Mouse (Mus musculus) ES-E14 (cell line): ENCODE results near the gene Tubb3. TPM values are rescaled to one million over a fixed set of nuclear protein-coding genes. Genes with fewer than 3 reads are reported as not detected.
"Not testable (repeated sequence)": the region's sequence is repeated elsewhere in the genome, so short reads cannot be mapped to it uniquely, and the experiment has no call there.

ENCODE experiments used
- DNase-seq: peaks from one replicate; pipeline ENCODE4 v3.0.0-alpha.2; 2013; ENCODE audit warnings: low read depth, low spot score
- H3K27ac ChIP-seq: 2 replicates; pipeline ENCODE4 v1.5.1; 2012; ENCODE audit warnings: low read depth, mild to moderate bottlenecking, low read length, moderate library complexity, mixed read lengths; ENCODE audit not compliant: poor library complexity, insufficient read depth, severe bottlenecking
- H3K36me3 ChIP-seq: 2 replicates; pipeline ENCODE4 v1.6.1; 2012; ENCODE audit warnings: mild to moderate bottlenecking, low read length, moderate library complexity, mixed read lengths; ENCODE audit not compliant: control insufficient read depth, poor library complexity, insufficient read depth, severe bottlenecking
- H3K4me1 ChIP-seq, 2 experiments: fragments of 150-350 bp in 1 of 2; sonication (generic) in 1 of 2; 2 replicates each; pipeline ENCODE4 v1.6.1; 2012; ENCODE audit warnings: low read length in 2 of 2, mild to moderate bottlenecking in 1 of 2, mixed read lengths in 1 of 2; ENCODE audit not compliant: control insufficient read depth in 2 of 2, insufficient read depth in 2 of 2, poor library complexity in 1 of 2
- H3K4me3 ChIP-seq, 2 experiments: fragments of 150-350 bp in 1 of 2; sonication (generic) in 1 of 2; 2 replicates each; pipeline ENCODE4 v1.5.1; 2012; ENCODE audit warnings: low read length in 2 of 2, low read depth in 1 of 2, mild to moderate bottlenecking in 1 of 2, mixed read lengths in 1 of 2; ENCODE audit not compliant: insufficient read depth in 1 of 2, poor library complexity in 1 of 2, severe bottlenecking in 1 of 2
- H3K9ac ChIP-seq: 2 replicates; pipeline ENCODE4 v1.6.1; 2012; ENCODE audit warnings: low read depth, mild to moderate bottlenecking, low read length, mixed read lengths; ENCODE audit not compliant: poor library complexity, insufficient read depth, severe bottlenecking
- H3K9me3 ChIP-seq: fragments of 150-350 bp; sonication (generic); 2 replicates; pipeline ENCODE4 v1.6.1; 2012; ENCODE audit warnings: low read depth, mild to moderate bottlenecking, low read length; ENCODE audit not compliant: control insufficient read depth, insufficient read depth
- CHD2 ChIP-seq: IDR thresholded peaks from 2 replicates; pipeline ENCODE4 v1.6.1; 2014; ENCODE audit warnings: mild to moderate bottlenecking, low read depth, low read length, inconsistent platforms
- HCFC1 ChIP-seq: IDR thresholded peaks from 2 replicates; pipeline ENCODE4 v1.6.1; 2012; ENCODE audit warnings: low read length, inconsistent platforms, borderline replicate concordance; ENCODE audit not compliant: insufficient read depth
- MAFK ChIP-seq: IDR thresholded peaks from 2 replicates; pipeline ENCODE4 v1.6.1; 2014; ENCODE audit warnings: mild to moderate bottlenecking, low read depth, low read length, inconsistent platforms; ENCODE audit not compliant: insufficient read depth
- ZC3H11A ChIP-seq: IDR thresholded peaks from 2 replicates; pipeline ENCODE4 v1.6.1; 2012; ENCODE audit warnings: low read depth, mild to moderate bottlenecking, inconsistent platforms, low read length, borderline replicate concordance
- ZNF384 ChIP-seq: IDR thresholded peaks from 2 replicates; pipeline ENCODE4 v1.6.1; 2012; ENCODE audit warnings: low read depth, low read length, inconsistent platforms
- in situ Hi-C, 2 experiments: fragments of 600-800 bp; cut with MboI; formaldehyde crosslinking; loops; one replicate each; pipeline ENCODE4 v1.15.1; 2025; ENCODE audit warnings: low sequenced_read_pairs in 2 of 2, inconsistent platforms in 1 of 2; ENCODE audit not compliant: unreplicated experiment in 2 of 2
- total RNA-seq: library from RNA; depleted of rRNA; stranded (reverse); fragments of 300-350 nt; gene quantifications from 2 replicates; pipeline ENCODE4 v1.2.3, GENCODE M21; 2012

Gene Tubb3
- total RNA-seq, 1 experiment, result 117 TPM

- H3K9me3 ChIP-seq, result no peaks in the 10 kb centered on the region
- H3K36me3 ChIP-seq, result peaks cover 4% of the 10 kb centered on the region; the same call in 1 of the 2 replicates
- H3K4me3 ChIP-seq, result no peak overlapping the region
- in situ Hi-C loops, result no loop called here
- H3K9ac ChIP-seq, result no peak overlapping the region
- no peak for TF ChIP-seq ZNF384
- no peak for TF ChIP-seq MAFK
- H3K4me1 ChIP-seq, result peaks cover 2 to 13% of the 10 kb centered on the region in 2 experiments; a peak in 2 of 4 replicates
- DNase-seq, result peak; percentile 26
- H3K27ac ChIP-seq, result no peak overlapping the region
Observed at GRCm38 (mm10) chr8:123414255-123414654, 3.0 kb downstream of the Tubb3 start.

- H3K9me3 ChIP-seq, in situ Hi-C loops, H3K9ac ChIP-seq, H3K36me3 ChIP-seq, H3K4me3 ChIP-seq, H3K27ac ChIP-seq, DNase-seq: not testable (repeated sequence)
- peaks cover 2 to 13% of the 10 kb centered on the region in 2 experiments; a peak in 2 of 4 replicates for H3K4me1 ChIP-seq
Observed at GRCm38 (mm10) chr8:123414997-123415696, 3.9 kb downstream of the Tubb3 start.

- Histone ChIP-seq H3K4me1 (peaks cover 0 to 13% of the 10 kb centered on the region in 2 experiments; a peak in 1 of 4 replicates), H3K9me3 (no peaks in the 10 kb centered on the region), H3K4me3 (no peak overlapping the region), H3K36me3 (peaks cover 14% of the 10 kb centered on the region), H3K27ac (no peak overlapping the region), H3K9ac (no peak overlapping the region)
- in situ Hi-C loops, result no loop called here
- TF ChIP-seq ZNF384 (peak; percentile 82), CHD2 (no peak)
- DNase-seq, result peak; percentile 27
Observed at GRCm38 (mm10) chr8:123415967-123416943, 5.0 kb downstream of the Tubb3 start.

GRCm38 (mm10) chr8:123416944-123417555 lies 5.8 kb downstream of the Tubb3 start:
- H3K27ac ChIP-seq, result no peak overlapping the region
- no peak for TF ChIP-seq CHD2
- no peak for TF ChIP-seq MAFK
- no peak for TF ChIP-seq HCFC1
- no peak for TF ChIP-seq ZNF384
- TF ChIP-seq ZC3H11A, result no peak
- H3K36me3 ChIP-seq, result peaks cover 15% of the 10 kb centered on the region
- in situ Hi-C loops, result no loop called here
- H3K4me1 ChIP-seq, result peaks cover 2 to 9% of the 10 kb centered on the region in 2 experiments; a peak in 2 of 4 replicates
- no peak overlapping the region for H3K9ac ChIP-seq
- H3K4me3 ChIP-seq, result no peak overlapping the region
- H3K9me3 ChIP-seq, result no peaks in the 10 kb centered on the region
- no peak for DNase-seq
